Mouse (Mus musculus) cortical plate, adult 2 months (tissue): ENCODE results near the gene Pcdh7.

Experiments used
- CTCF ChIP-seq: fragments of 200-500 bp; IDR thresholded peaks from 2 replicates; pipeline ENCODE4 v1.5.1; 2011; ENCODE audit warnings: mild to moderate bottlenecking, control low read depth, low read length; ENCODE audit not compliant: insufficient read depth; ENCODE audit errors: extremely low read depth
- POLR2A ChIP-seq: fragments of 200-500 bp; IDR thresholded peaks from 2 replicates; pipeline ENCODE4 v1.6.1; 2011; ENCODE audit warnings: mild to moderate bottlenecking, low read length, control low read depth; ENCODE audit not compliant: insufficient read depth; ENCODE audit errors: extremely low read depth

GRCm38 (mm10) chr5:57899018-57899614 lies 181.3 kb downstream of the Pcdh7 start:
- no peak for TF ChIP-seq POLR2A
- no peak for TF ChIP-seq CTCF
